Mouse (Mus musculus) layer of hippocampus, adult 11-12 months (tissue): ENCODE results near the gene Mef2d.
A peak's percentile ranks its signal among the peaks of the same experiment; 100 is the strongest.
"Not testable (repeated sequence)": the region's sequence is repeated elsewhere in the genome, so short reads cannot be mapped to it uniquely, and the experiment has no call there.

Experiments used
- DNase-seq: peaks from one replicate; pipeline ENCODE4 v3.0.0; 2022; ENCODE audit warnings: low spot score

The Mef2d gene

DNA sequence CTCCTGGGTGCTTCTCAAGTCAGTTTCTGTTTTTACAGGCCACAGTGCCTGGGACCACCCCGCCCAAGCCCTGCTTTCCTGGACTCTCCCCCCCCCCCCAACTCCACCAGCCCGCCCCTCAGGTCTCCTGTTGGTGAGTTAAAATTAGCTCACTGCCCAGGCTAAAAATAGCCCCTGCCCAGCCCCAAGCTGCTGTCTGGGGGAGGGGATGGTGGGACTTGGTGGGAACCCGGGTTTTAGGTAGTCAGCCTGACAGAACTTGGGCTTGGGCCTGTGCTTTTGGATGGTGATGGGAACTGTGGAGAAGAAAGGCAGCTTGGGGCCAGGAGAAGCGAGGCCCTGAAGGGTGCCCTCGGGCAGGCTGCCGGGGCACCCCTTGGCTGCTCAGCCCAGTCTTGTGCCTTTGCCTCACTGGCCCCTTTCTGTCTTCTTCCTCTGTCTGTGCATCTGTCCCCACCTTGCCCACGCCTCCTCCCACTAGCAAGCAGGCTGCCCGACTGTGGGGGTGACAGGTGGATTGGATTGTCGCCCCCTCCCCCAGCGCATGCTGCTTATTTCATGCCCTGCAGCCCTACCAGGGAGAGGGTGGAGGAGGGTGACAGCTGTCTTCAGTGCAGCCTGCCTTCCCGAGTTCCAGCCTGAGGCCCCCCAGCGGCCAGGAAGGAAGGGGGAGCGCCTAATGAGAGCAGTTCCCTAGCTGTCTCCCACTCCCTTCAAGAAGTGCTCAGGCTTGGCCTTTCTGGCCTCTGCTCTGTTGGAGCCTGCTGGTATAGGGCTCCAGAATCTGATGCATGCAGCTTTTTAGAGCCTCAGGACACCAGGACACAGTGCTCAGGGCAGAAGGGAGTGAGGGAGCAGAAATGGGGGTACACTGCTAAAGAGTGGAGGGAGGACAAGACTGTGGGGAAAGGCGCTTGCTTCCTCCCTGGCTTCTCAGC, 8.2 kb downstream of the Mef2d start:
- peak; percentile 78 for DNase-seq

DNA sequence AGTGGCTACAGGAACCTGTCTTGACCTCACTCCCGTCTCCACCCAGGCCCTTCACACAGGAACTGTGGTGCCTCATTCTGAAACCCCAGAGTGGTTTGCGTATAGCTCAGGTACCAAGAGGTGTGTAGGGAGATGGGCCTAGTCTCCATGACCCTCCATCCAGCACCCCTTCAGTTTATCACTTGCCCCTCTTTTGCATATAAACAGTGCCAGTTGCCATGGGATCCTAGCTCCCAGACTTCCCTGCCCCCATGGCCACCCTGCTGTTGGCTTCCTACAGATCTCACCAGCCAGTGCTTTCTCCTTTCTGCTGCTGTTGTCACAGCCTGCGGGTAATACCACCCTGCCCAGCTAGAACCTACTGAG, 8.8 kb downstream of the Mef2d start:
- DNase-seq, result no peak

DNA sequence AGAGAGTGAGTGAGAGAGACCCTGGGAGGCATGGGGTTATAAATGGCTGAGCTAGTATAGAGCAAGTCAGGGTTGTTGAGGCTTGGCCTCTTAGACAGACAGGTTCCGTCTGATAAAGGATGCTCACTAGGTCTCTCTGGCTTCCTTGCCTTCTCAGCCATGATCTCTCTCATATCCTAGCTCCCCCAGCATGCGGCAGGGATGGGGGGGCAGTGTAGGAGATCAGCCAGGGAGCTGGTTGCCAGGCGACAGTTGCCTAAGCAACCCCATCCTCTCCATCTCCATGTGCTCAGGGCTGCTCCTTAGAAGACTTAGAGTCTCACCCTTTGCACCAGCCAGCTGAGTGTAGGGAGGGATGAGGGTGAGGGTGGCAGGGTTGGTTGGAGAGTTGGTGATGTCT, 9.9 kb downstream of the Mef2d start:
- DNase-seq, result peak; percentile 85

DNA sequence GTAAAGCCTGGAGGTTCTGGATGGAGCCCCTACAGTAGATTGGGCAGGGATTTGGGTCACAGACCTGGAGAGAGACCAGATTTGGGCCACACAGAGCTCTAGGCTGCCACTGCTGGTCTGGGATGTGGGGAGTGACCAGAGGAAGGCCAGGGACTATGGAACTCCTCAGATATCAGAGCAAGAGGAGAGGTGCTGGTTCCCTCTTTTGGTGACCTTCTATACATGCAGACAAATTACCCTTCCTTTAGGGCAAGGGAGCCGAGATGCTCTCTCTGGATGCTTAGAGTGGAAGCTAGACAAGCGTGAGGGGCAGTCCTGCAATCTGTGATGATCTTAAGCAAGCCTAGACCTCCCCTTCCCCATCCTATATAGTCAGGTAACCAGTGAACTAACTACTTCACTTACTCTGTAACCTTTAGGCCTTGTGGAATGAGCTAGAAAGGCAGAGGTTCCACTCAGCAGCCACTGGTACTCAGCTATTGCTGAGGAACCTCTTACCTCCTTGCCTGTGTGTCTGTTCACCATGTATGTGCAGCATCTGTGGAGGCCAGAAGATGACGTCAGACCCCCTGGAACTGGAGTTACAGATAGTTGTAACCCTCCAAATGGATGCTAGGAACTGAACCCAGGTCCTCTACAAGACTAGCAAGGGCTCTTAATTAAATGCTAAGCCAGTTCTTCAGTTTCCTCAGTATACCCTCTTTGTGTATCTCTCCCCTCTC, 11.3 kb downstream of the Mef2d start:
- no peak for DNase-seq

DNA sequence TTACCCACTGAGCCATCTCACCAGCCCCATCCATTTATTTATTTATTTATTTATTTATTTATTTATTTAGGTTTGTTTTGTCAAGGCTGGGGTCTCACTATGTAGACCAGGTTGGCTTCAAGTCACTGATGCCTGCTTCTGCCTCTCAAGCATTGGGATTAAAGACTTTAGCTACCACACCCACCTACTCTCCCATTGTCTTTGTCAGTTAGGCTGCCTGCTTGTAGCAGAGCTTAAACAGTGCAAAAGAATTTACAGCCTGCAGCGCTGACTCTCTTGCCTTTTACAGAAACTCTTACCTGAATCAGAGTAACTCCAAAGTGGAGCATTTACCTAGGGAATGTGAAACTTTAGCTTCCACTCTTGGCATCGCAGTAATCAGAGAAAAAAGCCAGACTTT, 12.1 kb downstream of the Mef2d start:
- DNase-seq, result no peak

DNA sequence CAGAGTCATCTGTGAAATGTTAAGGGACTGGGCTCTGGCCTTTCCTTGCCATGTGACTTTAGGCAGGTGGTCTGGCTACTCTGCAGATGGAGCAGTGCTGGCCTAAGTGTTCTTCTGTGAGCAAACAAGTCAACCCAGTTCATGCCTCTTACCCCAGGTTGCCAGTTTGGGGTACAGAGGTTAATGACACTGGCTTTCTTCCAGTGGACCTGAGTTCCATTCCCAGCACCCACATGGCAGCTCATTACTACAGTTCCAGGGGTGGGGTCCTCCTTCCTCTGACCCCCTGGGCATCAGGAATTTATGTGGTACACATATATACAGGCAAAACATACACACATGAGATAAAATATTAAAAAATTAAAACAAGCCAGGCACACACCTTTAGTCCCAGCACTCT, 14.6 kb downstream of the Mef2d start:
- DNase-seq, result no peak

DNA sequence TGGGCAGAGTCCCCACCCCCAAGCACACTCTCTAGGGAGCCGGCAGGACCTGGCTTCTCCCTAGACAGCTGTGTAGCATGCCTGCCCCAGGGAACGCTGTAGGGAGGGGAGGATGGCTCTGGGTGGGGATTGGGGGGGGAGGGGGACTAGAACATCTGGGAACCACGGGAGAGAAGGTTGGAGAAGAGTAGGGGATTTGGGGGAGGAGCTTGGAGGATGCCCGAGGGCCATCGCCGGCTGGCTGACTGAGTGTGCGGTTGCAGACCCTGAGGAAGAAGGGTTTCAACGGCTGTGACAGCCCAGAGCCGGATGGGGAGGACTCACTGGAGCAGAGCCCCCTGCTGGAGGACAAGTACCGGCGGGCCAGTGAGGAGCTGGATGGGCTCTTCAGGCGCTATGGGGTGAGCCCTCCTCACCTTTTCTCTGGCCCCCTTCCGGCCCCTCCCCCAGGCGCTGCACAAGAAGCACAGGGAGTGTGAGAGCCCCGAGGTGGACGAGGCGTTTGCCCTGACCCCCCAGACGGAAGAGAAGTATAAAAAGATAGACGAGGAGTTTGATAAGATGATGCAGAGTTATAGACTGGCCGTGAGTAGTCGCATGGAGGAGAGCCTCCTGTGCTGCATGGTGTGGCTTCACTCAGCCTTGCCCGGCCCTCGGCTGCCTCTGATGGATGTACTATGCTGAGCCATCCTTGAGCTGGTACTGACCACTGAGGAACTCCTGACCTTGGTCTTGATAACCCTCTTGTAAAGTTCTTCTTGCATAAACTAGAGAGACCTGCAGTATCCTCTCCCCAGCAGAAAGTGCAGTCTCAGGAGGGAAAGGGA, 15.8 kb downstream of the Mef2d start:
- no peak for DNase-seq

DNA sequence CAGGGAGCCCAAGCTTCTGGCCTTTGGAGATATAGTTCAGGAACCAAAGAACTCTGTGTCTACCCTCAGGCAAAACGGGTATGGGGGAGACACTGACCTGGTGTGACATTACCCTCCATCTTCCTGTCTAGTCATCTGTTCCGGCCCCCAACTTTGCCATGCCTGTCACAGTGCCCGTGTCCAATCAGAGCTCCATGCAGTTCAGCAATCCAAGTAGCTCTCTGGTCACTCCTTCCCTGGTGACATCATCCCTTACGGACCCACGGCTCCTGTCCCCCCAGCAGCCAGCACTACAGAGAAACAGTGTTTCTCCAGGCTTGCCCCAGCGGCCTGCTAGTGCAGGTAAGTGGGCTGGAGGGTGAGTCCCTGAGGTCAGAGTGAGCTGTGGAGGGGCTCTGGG, 16.8 kb downstream of the Mef2d start:
- DNase-seq, result no peak

DNA sequence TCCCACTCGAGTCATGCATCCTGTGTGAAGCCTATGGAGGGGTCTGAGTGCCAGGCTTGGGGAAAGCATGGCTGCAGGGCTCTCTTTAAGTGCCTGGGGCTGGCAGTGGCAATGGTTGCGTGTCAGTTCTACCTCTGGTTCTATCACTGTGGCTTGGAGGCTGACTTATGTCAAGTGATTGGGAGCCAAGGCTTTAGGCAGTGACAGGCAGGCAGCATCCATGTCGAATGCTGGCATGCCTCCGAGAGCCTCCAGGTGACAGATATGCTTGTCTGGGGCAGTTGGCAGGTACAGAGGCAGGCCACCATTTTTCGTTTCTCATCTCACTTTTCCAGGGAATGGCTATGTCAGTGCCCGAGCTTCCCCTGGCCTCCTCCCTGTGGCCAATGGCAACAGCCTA, 18.7 kb downstream of the Mef2d start:
- DNase-seq, result no peak

DNA sequence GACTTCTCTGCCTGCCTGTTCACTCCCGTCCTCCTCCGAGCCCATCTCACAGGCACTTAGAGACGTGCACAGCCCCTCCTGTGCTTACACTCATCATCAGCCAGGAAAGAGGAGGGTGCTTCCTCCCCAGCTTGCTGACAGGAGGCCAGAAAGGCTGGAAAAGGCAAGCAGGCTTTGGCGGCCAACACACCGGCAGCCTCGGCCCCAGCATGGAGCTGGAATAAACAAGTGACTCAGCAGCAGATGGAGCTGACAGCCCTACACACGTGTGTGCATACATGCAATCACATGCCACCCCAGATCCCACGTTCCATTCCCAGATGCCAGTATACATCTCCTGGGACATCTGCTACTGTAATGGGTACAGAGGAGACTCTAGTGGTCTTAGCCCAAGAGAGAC, 20.1 kb downstream of the Mef2d start:
- peak; percentile 71 for DNase-seq

DNA sequence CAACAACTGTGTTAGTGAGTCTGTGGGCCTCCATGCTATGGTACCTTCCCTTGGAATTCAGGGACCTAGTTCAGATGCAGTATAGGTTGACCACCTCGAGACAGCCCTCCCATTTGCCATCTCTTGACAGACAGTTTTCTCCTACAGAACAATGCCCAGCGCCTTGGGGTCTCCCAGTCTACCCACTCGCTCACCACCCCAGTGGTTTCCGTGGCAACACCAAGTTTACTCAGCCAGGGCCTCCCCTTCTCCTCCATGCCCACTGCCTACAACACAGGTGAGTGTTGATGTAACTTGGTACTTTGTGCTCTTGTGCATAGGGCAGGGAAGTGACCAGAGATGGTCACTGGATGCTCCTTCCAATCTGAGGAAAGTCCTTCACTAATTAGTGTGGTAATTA, 20.6 kb downstream of the Mef2d start:
- no peak for DNase-seq

DNA sequence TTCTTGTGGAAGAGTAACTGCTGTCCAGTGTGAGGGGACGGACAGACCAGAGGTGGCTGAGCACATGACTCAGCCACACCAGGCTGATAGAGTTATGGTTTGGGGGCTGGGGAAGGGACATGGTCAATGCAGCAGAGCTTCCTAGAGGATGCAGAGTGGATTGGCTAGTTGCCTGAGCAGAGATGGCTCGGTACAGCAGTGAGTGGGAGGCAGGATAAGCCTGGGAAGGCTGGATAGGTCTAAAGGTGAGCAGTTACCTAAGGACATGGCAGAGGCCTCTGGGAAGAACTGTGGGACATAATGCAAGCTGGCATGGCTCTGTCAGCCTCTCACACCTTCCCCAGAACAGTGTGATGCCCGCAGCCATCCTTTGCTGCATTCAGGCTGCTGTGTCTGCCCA, 21.7 kb downstream of the Mef2d start:
- DNase-seq, result no peak

DNA sequence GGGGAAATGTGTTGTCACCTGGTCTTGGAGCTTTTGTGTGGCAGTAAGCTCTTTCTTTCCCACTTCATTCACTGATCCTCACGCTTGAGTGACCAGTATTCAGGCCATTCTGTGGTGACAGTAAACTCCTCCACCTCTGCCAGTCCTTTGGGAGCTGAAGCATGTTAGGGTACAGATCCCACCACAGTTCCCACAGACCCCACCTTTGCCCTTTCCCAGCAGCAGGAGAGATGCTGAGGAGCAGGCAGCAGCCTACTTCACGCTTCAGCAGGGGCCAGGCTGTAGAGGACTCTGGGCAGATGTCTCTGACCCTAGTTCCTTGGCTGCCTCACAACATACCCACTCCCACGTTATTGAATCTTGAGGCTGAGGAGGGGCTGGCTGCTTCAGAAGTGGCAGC, 22.1 kb downstream of the Mef2d start:
- no peak for DNase-seq

DNA sequence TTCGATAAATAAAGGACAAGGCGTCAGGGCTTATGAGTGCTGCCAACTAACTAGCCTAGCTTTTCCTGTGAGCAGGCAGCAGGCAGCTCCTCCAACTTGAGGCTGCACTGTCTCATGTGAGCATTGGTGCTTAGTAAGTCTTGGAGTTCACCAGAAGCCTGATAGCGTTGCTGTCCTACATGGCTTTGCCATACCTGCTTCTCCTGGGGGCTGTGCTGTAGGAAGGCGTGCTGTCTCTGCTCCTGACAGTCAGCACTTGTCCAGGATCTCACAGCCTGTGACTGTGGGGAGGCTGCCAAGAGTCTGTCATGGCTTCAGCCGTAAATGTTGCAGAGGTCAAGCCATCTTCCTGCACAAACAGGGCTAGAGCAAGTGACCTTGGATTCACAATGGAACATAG, 23.9 kb downstream of the Mef2d start:
- no peak for DNase-seq

DNA sequence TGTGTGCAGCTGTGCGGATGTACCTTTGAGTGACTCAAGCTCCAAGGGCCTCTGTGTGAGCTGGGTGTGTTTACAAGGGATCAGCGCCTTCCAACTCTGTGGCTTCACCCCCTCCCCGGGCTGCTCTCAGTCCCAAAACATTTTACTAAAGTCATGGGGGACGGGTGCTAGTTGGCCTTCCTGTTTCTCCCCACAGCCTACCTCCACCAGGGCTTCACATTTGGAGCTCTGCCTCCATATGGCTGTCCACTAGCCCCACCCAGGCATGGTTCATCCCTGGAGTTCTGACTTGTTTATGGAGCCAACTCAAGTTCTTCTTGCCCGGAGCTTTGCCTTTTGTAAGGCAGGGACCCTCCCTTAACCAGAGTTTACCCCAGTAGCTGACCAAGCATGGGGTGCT, 28.2 kb downstream of the Mef2d start:
- DNase-seq, result no peak

DNA sequence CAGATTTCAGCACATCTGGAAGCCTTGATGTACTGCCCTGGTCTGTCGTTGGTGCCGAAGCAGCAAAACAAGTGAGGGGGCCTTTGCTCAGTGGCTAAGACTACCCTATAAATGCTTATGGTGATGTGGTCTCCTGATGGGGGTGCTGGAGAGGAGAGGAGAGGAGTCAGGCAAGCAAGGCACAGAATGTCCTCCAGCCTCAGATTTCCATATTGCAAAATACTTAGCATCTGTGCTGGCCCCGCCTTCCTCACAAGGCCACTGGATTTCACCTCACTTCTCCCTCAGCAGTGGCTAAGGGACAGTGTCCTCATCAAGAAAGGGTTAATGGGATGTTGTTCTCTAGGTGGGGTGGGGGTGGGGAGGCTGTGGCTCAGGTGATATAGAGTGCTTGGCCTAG, 30.3 kb downstream of the Mef2d start:
- DNase-seq, result no peak

DNA sequence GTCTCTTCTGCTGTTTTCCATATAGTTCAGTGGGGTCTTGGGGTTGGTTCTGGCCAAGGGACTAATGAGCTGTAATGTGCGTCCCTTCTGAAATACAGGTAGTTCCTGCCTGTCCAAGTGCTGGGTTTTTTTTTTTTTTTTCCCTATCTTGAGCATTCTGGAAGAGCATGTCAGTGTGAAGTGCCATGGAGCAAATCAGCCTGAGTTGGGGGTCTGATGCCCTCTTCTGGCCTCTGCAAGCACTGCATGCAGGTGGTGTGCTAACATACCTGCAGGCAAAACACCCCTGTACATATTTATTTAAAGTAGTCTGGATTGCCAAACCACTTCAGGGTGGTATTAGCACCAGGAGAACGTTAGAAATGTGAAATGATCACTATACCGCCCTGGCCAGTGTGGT, 31.2 kb downstream of the Mef2d start:
- peak; percentile 65 for DNase-seq

DNA sequence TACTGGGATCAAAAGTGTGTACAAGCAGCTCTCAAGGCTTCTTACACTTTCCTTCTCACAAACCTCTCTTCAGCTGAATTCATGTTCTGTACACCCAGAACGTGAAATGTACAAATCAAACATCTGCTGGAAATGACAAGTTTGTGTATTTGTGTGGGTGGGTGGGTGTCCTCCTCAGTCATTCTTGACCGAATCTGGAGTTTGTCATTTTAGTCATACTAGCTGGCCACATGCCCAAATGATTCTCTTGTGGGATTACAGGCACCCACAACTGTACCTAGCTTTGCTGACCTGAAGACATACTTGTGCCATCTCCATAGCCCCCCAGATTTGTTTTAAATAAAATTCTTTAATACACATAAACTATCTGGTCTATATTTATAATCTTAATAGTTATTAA, 32.7 kb downstream of the Mef2d start:
- no peak for DNase-seq

DNA sequence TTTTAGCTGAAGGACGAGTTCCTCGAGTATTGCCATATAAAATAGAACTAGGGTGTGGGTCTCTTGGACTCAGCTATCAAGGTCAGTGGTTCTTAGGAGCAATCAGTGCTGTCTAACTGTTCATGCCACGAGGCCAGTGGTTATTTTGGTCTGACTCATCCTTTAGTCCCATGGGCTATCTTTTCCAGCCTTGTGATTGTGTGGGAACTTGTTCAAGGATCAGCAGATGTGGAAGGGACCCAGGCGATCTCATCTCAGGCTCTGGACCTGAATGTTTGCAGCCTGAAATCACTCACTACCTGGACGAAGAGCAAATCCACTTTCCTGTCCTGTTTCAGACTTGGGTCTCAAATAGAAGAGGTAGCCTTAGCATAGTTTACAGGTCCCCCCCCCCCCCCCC, 34.9 kb downstream of the Mef2d start:
- no peak for DNase-seq

DNA sequence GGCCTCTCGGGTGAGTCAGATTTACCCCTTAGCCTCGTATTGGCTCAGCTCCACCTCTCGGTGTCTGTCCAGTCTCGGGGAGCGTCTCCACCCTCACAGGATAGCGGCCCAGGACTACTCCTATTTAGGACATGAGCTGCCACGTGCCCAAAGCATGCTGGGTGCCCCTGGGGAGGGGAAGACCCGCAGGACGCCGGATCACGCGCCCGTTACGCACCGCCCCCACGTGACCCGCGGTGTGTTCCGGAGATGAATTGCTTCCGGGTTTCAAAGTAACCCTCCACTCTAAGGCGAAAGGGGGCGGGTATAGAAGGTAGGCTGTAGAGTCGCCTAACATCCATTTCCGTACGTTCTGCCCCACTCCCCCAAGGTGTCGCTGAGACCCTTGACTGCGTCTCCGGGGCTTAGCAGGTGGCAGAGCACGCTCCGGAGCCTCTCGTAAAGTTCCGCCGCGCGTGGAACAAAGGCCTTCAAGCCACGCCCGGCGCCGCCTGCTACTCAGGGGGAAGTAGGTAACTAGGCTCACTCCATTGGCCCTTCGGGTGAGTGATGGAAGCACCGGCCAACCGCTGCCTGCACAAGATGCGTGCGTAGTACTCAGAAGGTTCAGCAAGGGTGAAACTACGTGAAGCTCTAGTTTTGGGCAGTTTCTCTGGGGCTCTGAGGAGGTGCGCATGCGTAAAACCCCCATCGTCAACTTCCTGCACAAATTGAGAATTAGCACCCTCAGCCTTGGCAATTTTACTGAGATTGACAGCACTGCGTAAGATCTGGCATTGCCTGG, 35.6 kb downstream of the Mef2d start:
- peak; percentile 100 for DNase-seq

DNA sequence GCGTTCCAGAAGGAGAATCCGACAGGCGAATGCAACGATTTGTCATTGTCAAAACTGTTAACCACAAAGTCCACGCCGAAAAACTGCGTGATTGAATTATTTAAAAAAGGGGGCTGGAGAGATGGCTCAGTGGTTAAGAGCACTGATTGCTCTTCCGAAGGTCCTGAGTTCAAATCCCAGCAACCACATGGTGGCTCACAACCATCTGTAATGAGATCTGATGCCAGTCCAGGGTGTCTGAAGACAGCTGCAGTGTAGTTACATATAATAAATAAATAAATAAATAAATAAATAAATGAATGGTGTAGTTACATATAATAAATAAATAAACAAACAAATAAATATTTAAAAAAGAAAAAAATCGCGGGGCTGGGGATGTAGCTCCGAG, 36.2 kb downstream of the Mef2d start:
- DNase-seq, result not testable (repeated sequence)

DNA sequence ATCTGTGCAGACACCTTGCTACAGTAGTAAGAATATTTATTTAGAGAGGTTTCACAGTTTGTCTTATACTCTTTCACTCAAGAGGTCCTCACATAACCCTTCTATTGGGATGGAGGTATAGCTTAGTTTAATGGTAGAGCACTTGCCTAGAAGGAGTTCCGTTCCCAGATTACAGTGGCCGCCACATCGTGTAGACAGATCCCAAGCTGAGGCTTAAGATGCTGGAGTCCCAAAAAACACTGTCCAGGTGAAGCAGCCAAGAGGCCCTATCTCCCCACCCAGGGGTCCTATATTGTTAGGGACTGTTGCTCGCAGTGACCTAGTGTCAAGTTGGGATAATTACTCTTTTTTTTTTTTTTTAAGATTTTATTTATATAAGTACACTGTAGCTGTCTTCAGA, 36.8 kb downstream of the Mef2d start:
- DNase-seq, result no peak
